Mouse (Mus musculus): ENCODE results near the gene Hoxd3. TPM values are rescaled to one million over a fixed set of nuclear protein-coding genes. Genes with fewer than 3 reads are reported as not detected.

Hoxd3 gene
- polyA plus RNA-seq, 1 experiment from 2014 or later = 0.07 TPM

- no peak overlapping the region for H3K9ac ChIP-seq (ENCODE audit: low read length)
- H3K4me3 ChIP-seq (ENCODE audit: low read depth, low read length) = no peak overlapping the region
- no peaks in the 10 kb centered on the region for H3K36me3 ChIP-seq (ENCODE audit: control insufficient read depth, insufficient read depth, low read length)
- peaks cover 95% of the 10 kb centered on the region for H3K27me3 ChIP-seq (ENCODE audit: control insufficient read depth, insufficient read depth, low read length)
- H3K27ac ChIP-seq (ENCODE audit: low read depth, low read length) = no peak overlapping the region
- ATAC-seq (ENCODE audit: low FRiP score) = no peak
- H3K4me1 ChIP-seq (ENCODE audit: control insufficient read depth, insufficient read depth, low read length) = peaks cover 8% of the 10 kb centered on the region; the same call in 1 of the 2 replicates
- peak; percentile 95 for DNase-seq (ENCODE audit: low spot score, missing footprints)
- no peak overlapping the region for H3K4me2 ChIP-seq
- no peaks in the 10 kb centered on the region for H3K9me3 ChIP-seq (ENCODE audit: control insufficient read depth, low read length)
- WGBS = 2% methylated on average over 14 of the region's 14 CpGs
These were observed 42.0 kb upstream of the Hoxd3 start for GRCm38 (mm10) chr2:74669650-74670235.

DNA sequence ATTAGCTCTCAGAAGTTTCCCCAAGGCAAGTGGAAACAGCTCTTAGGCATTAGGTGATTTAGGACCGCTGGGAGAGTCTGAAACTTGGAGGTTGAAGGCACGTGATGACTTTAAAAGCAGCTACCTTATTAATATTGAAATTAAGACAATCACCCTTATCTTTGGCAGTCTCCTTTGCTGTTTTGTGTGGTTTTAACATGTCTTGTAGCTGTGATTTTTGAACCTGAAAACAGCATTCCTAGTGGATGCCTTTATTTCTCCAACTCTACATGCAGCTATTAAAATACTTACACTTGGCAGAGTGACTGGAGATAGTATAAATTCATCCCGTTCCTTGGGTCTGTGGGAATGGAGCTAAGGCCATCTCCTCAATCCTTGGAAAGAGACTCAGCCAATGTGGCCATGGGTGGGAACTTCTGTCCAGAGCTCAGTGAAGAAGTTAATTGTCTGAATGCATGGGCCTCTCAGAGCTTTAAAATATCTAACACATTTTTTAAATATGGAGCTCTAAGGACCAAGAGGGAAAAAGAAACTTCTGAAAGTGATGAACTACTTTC, 41.0 kb upstream of the Hoxd3 start:
- H3K27me3 ChIP-seq (ENCODE audit: control insufficient read depth, insufficient read depth, low read length) = peaks cover 96% of the 10 kb centered on the region
- H3K27ac ChIP-seq (ENCODE audit: low read depth, low read length) = no peak overlapping the region
- H3K4me1 ChIP-seq (ENCODE audit: control insufficient read depth, insufficient read depth, low read length) = peaks cover 8% of the 10 kb centered on the region; the same call in 1 of the 2 replicates
- no peaks in the 10 kb centered on the region for H3K36me3 ChIP-seq (ENCODE audit: control insufficient read depth, insufficient read depth, low read length)
- WGBS = 3% methylated on average over 3 of the region's 3 CpGs
- no peak overlapping the region for H3K4me3 ChIP-seq (ENCODE audit: low read depth, low read length)
- no peaks in the 10 kb centered on the region for H3K9me3 ChIP-seq (ENCODE audit: control insufficient read depth, low read length)
- H3K4me2 ChIP-seq = no peak overlapping the region
- DNase-seq (ENCODE audit: low spot score, missing footprints) (peak; percentile 93), ATAC-seq (ENCODE audit: low FRiP score) (no peak)
- H3K9ac ChIP-seq (ENCODE audit: low read length) = no peak overlapping the region

DNA sequence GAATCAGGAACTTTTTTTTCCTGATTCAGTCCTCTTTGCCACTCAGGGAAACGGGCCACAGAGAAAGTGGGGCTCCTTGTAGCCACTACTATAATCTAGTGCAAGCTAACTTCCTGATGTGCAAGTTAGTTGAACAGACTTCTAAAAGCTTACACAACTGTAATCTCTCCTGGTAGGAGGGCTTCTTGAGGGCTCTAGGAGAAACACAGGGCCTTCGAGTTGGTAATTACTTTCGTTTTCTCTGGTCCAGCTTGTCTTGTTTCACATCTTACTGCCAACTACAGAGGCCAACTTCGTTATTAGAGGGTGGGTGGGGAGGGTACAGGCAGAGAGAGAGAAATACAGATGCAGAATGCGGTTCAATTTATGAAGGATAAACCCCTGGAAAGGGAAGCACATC, 39.9 kb upstream of the Hoxd3 start:
- Histone ChIP-seq H3K27me3 (ENCODE audit: control insufficient read depth, insufficient read depth, low read length) (peaks cover 97% of the 10 kb centered on the region), H3K4me3 (ENCODE audit: low read depth, low read length) (no peak overlapping the region), H3K4me1 (ENCODE audit: control insufficient read depth, insufficient read depth, low read length) (peaks cover 8% of the 10 kb centered on the region; the same call in 1 of the 2 replicates), H3K9me3 (ENCODE audit: control insufficient read depth, low read length) (no peaks in the 10 kb centered on the region), H3K9ac (ENCODE audit: low read length) (no peak overlapping the region), H3K36me3 (ENCODE audit: control insufficient read depth, insufficient read depth, low read length) (no peaks in the 10 kb centered on the region), H3K4me2 (no peak overlapping the region), H3K27ac (ENCODE audit: low read depth, low read length) (no peak overlapping the region)
- DNase-seq (ENCODE audit: low spot score, missing footprints) (peak; percentile 94), ATAC-seq (ENCODE audit: low FRiP score) (no peak)
- WGBS = 6% methylated on average over 5 of the region's 5 CpGs

DNA sequence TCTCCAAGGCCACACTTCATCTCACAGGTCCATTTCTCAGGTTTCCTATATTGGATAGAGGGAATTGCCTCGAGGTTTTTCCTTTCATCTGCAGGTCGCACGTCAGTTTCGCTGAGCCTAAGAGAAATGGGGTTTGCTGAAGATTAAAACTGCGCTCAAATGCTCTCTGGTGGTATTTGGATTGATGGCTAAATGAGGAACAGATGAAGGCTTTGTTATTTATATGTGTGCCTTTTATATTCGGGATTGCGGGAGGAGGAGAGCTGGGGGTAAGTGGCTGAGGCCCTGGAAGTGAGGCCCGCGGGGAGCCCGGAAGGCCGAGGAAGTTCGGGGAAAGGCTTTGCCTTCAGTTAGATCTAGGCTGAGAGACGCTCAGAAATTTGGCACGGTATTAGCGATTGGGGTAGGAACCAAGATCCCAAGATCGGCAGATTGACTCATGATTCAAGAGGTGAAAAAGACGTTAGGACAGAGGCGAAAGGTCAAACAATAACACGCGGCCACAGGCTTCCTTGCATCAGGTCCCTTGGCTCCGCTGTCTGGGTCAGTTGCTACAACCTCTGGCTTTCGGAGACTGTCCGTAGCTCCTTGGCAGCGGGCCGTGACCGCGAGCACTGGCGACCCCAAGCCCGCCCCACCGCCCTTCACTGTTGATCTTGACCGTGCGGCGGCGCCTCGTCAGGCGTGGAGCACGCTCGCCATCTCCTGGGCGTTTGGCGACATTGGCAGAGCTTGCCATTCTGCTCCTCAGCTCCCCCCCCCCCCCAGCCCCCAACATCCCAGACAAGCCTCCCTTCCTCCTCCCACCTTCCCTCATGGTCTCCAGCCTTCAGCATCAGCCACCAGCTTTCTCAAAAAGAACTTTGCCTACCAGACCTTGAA, 39.0 kb upstream of the Hoxd3 start:
- no peak overlapping the region for H3K9ac ChIP-seq (ENCODE audit: low read length)
- H3K27ac ChIP-seq (ENCODE audit: low read depth, low read length) = no peak overlapping the region
- ATAC-seq (ENCODE audit: low FRiP score) = peak; percentile 71
- H3K9me3 ChIP-seq (ENCODE audit: control insufficient read depth, low read length) = no peaks in the 10 kb centered on the region
- H3K36me3 ChIP-seq (ENCODE audit: control insufficient read depth, insufficient read depth, low read length) = no peaks in the 10 kb centered on the region
- peaks cover 98% of the 10 kb centered on the region for H3K27me3 ChIP-seq (ENCODE audit: control insufficient read depth, insufficient read depth, low read length)
- no peak overlapping the region; the same call in 1 of the 2 replicates for H3K4me3 ChIP-seq (ENCODE audit: low read depth, low read length)
- DNase-seq (ENCODE audit: low spot score, missing footprints) = no peak
- peak overlapping the region; percentile 7; the same call in 1 of the 2 replicates for H3K4me2 ChIP-seq
- peaks cover 8% of the 10 kb centered on the region; the same call in 1 of the 2 replicates for H3K4me1 ChIP-seq (ENCODE audit: control insufficient read depth, insufficient read depth, low read length)
- under 1% methylated on average over 40 of the region's 40 CpGs for WGBS

DNA sequence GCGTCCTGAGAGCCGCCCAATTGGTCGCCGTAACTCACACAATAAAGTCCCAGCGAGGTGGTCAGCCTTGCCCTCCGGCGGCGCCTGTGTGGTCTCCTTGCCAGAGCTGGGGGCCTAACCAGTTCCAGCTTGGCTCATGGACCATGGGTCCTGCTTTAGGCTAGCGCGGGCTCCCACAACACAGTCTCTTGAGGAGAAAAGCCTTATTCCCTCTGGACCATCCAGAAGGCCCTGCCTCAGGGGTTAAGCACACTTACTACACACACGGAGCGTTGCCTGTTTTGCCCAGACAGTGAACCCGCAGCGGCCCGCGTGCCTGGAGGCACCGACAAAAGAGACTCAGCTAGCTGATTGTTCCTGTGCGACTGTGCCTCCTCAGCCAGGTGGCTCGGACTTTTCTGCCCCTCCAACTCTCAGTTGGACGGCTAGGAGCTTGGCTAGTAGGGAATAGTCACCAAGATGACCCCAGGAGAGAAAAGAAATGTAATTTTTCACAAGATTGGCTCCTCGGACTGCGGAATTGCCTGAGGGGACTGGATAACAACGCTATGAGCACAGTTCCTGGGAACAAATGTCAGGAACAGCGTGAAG, 37.8 kb upstream of the Hoxd3 start:
- ATAC-seq (ENCODE audit: low FRiP score) (no peak), DNase-seq (ENCODE audit: low spot score, missing footprints) (no peak)
- H3K4me2 ChIP-seq = no peak overlapping the region
- H3K27me3 ChIP-seq (ENCODE audit: control insufficient read depth, insufficient read depth, low read length) = peaks cover 98% of the 10 kb centered on the region
- H3K9ac ChIP-seq (ENCODE audit: low read length) = no peak overlapping the region
- H3K9me3 ChIP-seq (ENCODE audit: control insufficient read depth, low read length) = no peaks in the 10 kb centered on the region
- no peak overlapping the region for H3K27ac ChIP-seq (ENCODE audit: low read depth, low read length)
- H3K4me1 ChIP-seq (ENCODE audit: control insufficient read depth, insufficient read depth, low read length) = no peaks in the 10 kb centered on the region
- 1% methylated on average over 24 of the region's 24 CpGs for WGBS
- no peaks in the 10 kb centered on the region for H3K36me3 ChIP-seq (ENCODE audit: control insufficient read depth, insufficient read depth, low read length)
- H3K4me3 ChIP-seq (ENCODE audit: low read depth, low read length) = no peak overlapping the region

DNA sequence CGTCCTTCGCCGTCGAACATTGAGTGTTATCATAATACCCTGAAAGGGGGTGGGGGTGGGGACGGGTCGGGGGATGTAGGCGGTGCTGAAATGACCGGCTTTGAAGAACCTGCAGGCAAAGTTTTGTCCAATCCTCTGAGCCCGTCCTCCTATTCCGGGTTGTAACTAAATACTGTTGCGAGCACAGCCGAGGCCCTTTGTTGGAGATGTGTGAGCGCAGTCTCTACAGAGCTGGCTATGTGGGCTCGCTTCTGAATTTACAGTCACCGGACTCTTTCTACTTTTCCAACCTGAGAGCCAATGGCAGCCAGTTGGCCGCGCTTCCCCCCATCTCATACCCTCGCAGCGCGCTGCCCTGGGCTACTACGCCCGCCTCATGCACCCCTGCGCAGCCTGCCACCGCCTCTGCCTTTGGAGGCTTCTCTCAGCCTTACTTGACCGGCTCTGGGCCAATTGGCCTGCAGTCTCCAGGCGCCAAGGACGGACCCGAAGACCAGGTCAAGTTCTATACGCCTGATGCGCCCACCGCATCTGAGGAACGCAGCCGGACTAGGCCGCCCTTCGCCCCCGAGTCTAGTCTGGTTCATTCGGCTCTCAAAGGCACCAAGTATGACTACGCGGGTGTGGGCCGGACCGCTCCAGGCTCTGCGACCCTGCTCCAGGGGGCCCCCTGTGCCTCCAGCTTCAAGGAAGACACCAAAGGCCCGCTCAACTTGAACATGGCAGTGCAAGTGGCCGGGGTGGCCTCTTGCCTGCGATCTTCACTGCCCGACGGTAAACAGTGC, 36.7 kb upstream of the Hoxd3 start, which contains the start of gene Hoxd12:
TSS of gene Hoxd12 (plus strand) at position 133 of the 785 bp plus-strand sequence.
- 3% methylated on average over 47 of the region's 47 CpGs for WGBS
- Histone ChIP-seq H3K4me3 (ENCODE audit: low read depth, low read length) (no peak within 1 kb of the TSS), H3K36me3 (ENCODE audit: control insufficient read depth, insufficient read depth, low read length) (no peaks in the 10 kb centered on the region), H3K27me3 (ENCODE audit: control insufficient read depth, insufficient read depth, low read length) (peaks cover 98% of the 10 kb centered on the region), H3K27ac (ENCODE audit: low read depth, low read length) (no peak within 1 kb of the TSS), H3K4me2 (no peak within 1 kb of the TSS), H3K9me3 (ENCODE audit: control insufficient read depth, low read length) (no peaks in the 10 kb centered on the region), H3K9ac (ENCODE audit: low read length) (no peak within 1 kb of the TSS), H3K4me1 (ENCODE audit: control insufficient read depth, insufficient read depth, low read length) (no peaks in the 10 kb centered on the region)
- DNase-seq (ENCODE audit: low spot score, missing footprints) (no peak), ATAC-seq (ENCODE audit: low FRiP score) (no peak)

- no peak overlapping the region for H3K4me2 ChIP-seq
- WGBS = 3% methylated on average over 24 of the region's 24 CpGs
- H3K4me3 ChIP-seq (ENCODE audit: low read depth, low read length) = no peak overlapping the region
- no peak overlapping the region for H3K27ac ChIP-seq (ENCODE audit: low read depth, low read length)
- no peak overlapping the region for H3K9ac ChIP-seq (ENCODE audit: low read length)
- H3K36me3 ChIP-seq (ENCODE audit: control insufficient read depth, insufficient read depth, low read length) = no peaks in the 10 kb centered on the region
- H3K27me3 ChIP-seq (ENCODE audit: control insufficient read depth, insufficient read depth, low read length) = peaks cover 100% of the 10 kb centered on the region
- H3K4me1 ChIP-seq (ENCODE audit: control insufficient read depth, insufficient read depth, low read length) = no peaks in the 10 kb centered on the region
- no peak for ATAC-seq (ENCODE audit: low FRiP score)
- no peak for DNase-seq (ENCODE audit: low spot score, missing footprints)
- no peaks in the 10 kb centered on the region for H3K9me3 ChIP-seq (ENCODE audit: control insufficient read depth, low read length)
These were observed 36.0 kb upstream of the Hoxd3 start for GRCm38 (mm10) chr2:74675666-74676282.

DNA sequence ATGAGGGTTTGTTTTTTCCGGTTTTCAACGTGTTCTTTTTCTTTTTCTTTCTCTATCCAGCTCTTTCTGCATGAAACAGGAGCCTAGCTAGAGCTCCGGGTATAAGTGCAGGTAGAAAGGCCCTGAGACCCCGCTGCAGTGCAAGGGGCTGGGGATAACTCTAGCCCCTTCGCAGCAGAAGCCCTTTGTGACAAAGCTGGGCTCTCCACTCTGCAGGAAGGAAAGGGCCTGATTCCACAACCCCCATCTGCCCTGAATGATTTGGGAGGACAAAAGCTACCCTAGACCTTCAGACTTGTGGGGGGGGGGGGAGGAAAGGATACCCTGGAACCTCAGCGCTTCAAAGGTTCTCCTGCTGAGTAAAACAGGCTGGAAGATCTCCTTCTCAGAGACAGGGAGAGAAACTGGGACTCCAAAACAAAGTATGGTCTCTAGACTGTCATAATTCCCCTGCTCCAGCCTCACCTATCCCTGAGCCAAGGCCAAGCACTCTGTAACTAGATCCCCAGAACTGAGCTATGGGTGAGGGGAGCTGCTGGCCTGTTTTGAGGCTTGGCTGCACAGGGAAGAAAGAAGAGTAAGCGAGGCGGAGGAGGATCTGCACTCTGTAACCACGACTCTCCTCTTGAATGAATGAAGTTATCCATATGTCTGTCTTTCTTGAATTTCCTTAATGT, 35.2 kb upstream of the Hoxd3 start:
- Histone ChIP-seq H3K4me3 (ENCODE audit: low read depth, low read length) (no peak overlapping the region), H3K27ac (ENCODE audit: low read depth, low read length) (no peak overlapping the region), H3K36me3 (ENCODE audit: control insufficient read depth, insufficient read depth, low read length) (no peaks in the 10 kb centered on the region), H3K9me3 (ENCODE audit: control insufficient read depth, low read length) (no peaks in the 10 kb centered on the region), H3K4me1 (ENCODE audit: control insufficient read depth, insufficient read depth, low read length) (no peaks in the 10 kb centered on the region), H3K4me2 (no peak overlapping the region), H3K27me3 (ENCODE audit: control insufficient read depth, insufficient read depth, low read length) (peaks cover 100% of the 10 kb centered on the region), H3K9ac (ENCODE audit: low read length) (no peak overlapping the region)
- no peak for DNase-seq (ENCODE audit: low spot score, missing footprints)
- ATAC-seq (ENCODE audit: low FRiP score) = no peak
- 2% methylated on average over 9 of the region's 9 CpGs for WGBS
